Mouse (Mus musculus): ENCODE results near the gene Atg10. TPM values are rescaled to one million over a fixed set of nuclear protein-coding genes. Genes with fewer than 3 reads are reported as not detected.

The Atg10 gene
- polyA plus RNA-seq, 1 experiment from 2014 or later, result 19.9 TPM

GRCm38 (mm10) chr13:91169529-91170319 lies 54.0 kb downstream of the Atg10 start:
- Histone ChIP-seq H3K36me3 (ENCODE audit: insufficient read depth, low read length) (no peaks in the 10 kb centered on the region), H3K4me2 (ENCODE audit: low read length) (no peak overlapping the region), H3K27ac (no peak overlapping the region), H3K4me3 (replicated peaks; ENCODE audit: low read depth, low read length) (no peak overlapping the region), H3K4me1 (replicated peaks; ENCODE audit: insufficient read depth, low read length) (no peaks in the 10 kb centered on the region), H3K9me3 (replicated peaks; ENCODE audit: low read length) (no peaks in the 10 kb centered on the region), H3K9ac (ENCODE audit: low read depth, low read length) (no peak overlapping the region), H3K27me3 (ENCODE audit: insufficient read depth, low read length) (no peaks in the 10 kb centered on the region)
- DNase-seq (ENCODE audit: low spot score) (no peak), ATAC-seq (replicated peaks; ENCODE audit: low FRiP score, low read depth) (no peak)
- no peak for TF ChIP-seq CTCF (IDR thresholded peaks at IDR 0.05; ENCODE audit: low read depth)
- 71% methylated on average over 17 of the region's 17 CpGs for WGBS

- H3K4me1 ChIP-seq (replicated peaks; ENCODE audit: insufficient read depth, low read length), result no peaks in the 10 kb centered on the region
- no peak overlapping the region for H3K27ac ChIP-seq
- ATAC-seq (replicated peaks; ENCODE audit: low FRiP score, low read depth) (no peak), DNase-seq (ENCODE audit: low spot score) (no peak)
- H3K4me3 ChIP-seq (replicated peaks; ENCODE audit: low read depth, low read length), result no peak overlapping the region
- no peaks in the 10 kb centered on the region for H3K36me3 ChIP-seq (ENCODE audit: insufficient read depth, low read length)
- no peak for TF ChIP-seq CTCF (IDR thresholded peaks at IDR 0.05; ENCODE audit: low read depth)
- WGBS, result 59% methylated on average over 4 of the region's 4 CpGs
- no peak overlapping the region for H3K9ac ChIP-seq (ENCODE audit: low read depth, low read length)
- H3K9me3 ChIP-seq (replicated peaks; ENCODE audit: low read length), result no peaks in the 10 kb centered on the region
- no peak overlapping the region for H3K4me2 ChIP-seq (ENCODE audit: low read length)
- H3K27me3 ChIP-seq (ENCODE audit: insufficient read depth, low read length), result no peaks in the 10 kb centered on the region
These were observed 55.3 kb downstream of the Atg10 start for GRCm38 (mm10) chr13:91168486-91168885.

GRCm38 (mm10) chr13:91167561-91167960 lies 56.2 kb downstream of the Atg10 start:
- Histone ChIP-seq H3K27me3 (ENCODE audit: insufficient read depth, low read length) (no peaks in the 10 kb centered on the region), H3K4me3 (replicated peaks; ENCODE audit: low read depth, low read length) (no peak overlapping the region), H3K4me1 (replicated peaks; ENCODE audit: insufficient read depth, low read length) (no peaks in the 10 kb centered on the region), H3K4me2 (ENCODE audit: low read length) (no peak overlapping the region), H3K27ac (no peak overlapping the region), H3K9ac (ENCODE audit: low read depth, low read length) (no peak overlapping the region), H3K36me3 (ENCODE audit: insufficient read depth, low read length) (no peaks in the 10 kb centered on the region), H3K9me3 (replicated peaks; ENCODE audit: low read length) (no peaks in the 10 kb centered on the region)
- DNase-seq (ENCODE audit: low spot score) (no peak), ATAC-seq (replicated peaks; ENCODE audit: low FRiP score, low read depth) (no peak)
- no peak for TF ChIP-seq CTCF (IDR thresholded peaks at IDR 0.05; ENCODE audit: low read depth)
- WGBS, result 80% methylated on average over 5 of the region's 5 CpGs

- peak overlapping the region; percentile 34; the same call in 1 of the 2 replicates for H3K4me2 ChIP-seq (ENCODE audit: low read length)
- H3K27me3 ChIP-seq (ENCODE audit: insufficient read depth, low read length), result no peaks in the 10 kb centered on the region
- 66% methylated on average over 7 of the region's 7 CpGs for WGBS
- no peak for ATAC-seq (replicated peaks; ENCODE audit: low FRiP score, low read depth)
- no peaks in the 10 kb centered on the region for H3K4me1 ChIP-seq (replicated peaks; ENCODE audit: insufficient read depth, low read length)
- no peak overlapping the region for H3K9ac ChIP-seq (ENCODE audit: low read depth, low read length)
- H3K4me3 ChIP-seq (replicated peaks; ENCODE audit: low read depth, low read length), result no peak overlapping the region
- no peak overlapping the region for H3K27ac ChIP-seq
- H3K9me3 ChIP-seq (replicated peaks; ENCODE audit: low read length), result no peaks in the 10 kb centered on the region
- no peak for TF ChIP-seq CTCF (IDR thresholded peaks at IDR 0.05; ENCODE audit: low read depth)
- no peaks in the 10 kb centered on the region for H3K36me3 ChIP-seq (ENCODE audit: insufficient read depth, low read length)
- no peak for DNase-seq (ENCODE audit: low spot score)
These were observed 57.5 kb downstream of the Atg10 start for GRCm38 (mm10) chr13:91166286-91166685.

- DNase-seq (ENCODE audit: low spot score), result peak; percentile 35
- H3K27ac ChIP-seq, result no peak overlapping the region
These were observed 58.6 kb downstream of the Atg10 start for GRCm38 (mm10) chr13:91165200-91165599.

GRCm38 (mm10) chr13:91163292-91163691 lies 60.5 kb downstream of the Atg10 start:
- H3K4me2 ChIP-seq (ENCODE audit: low read length), result no peak overlapping the region

More at GRCm38 (mm10) chr13:91165200-91165599, 58.6 kb downstream of the Atg10 start:
- Histone ChIP-seq H3K4me3 (replicated peaks; ENCODE audit: low read depth, low read length) (no peak overlapping the region), H3K36me3 (ENCODE audit: insufficient read depth, low read length) (no peaks in the 10 kb centered on the region), H3K27me3 (ENCODE audit: insufficient read depth, low read length) (no peaks in the 10 kb centered on the region), H3K9ac (ENCODE audit: low read depth, low read length) (no peak overlapping the region), H3K9me3 (replicated peaks; ENCODE audit: low read length) (no peaks in the 10 kb centered on the region), H3K4me2 (ENCODE audit: low read length) (no peak overlapping the region), H3K4me1 (replicated peaks; ENCODE audit: insufficient read depth, low read length) (no peaks in the 10 kb centered on the region)
- no peak for TF ChIP-seq CTCF (IDR thresholded peaks at IDR 0.05; ENCODE audit: low read depth)
- no peak for ATAC-seq (replicated peaks; ENCODE audit: low FRiP score, low read depth)
- WGBS, result 57% methylated on average over 6 of the region's 6 CpGs

More at GRCm38 (mm10) chr13:91163292-91163691, 60.5 kb downstream of the Atg10 start:
- H3K4me3 ChIP-seq (replicated peaks; ENCODE audit: low read depth, low read length), result no peak overlapping the region
- ATAC-seq (replicated peaks; ENCODE audit: low FRiP score, low read depth), result no peak
- no peak for DNase-seq (ENCODE audit: low spot score)
- H3K9me3 ChIP-seq (replicated peaks; ENCODE audit: low read length), result no peaks in the 10 kb centered on the region
- H3K27ac ChIP-seq, result no peak overlapping the region
- no peak overlapping the region for H3K9ac ChIP-seq (ENCODE audit: low read depth, low read length)
- no peak for TF ChIP-seq CTCF (IDR thresholded peaks at IDR 0.05; ENCODE audit: low read depth)
- 57% methylated on average over 4 of the region's 4 CpGs for WGBS
- no peaks in the 10 kb centered on the region for H3K36me3 ChIP-seq (ENCODE audit: insufficient read depth, low read length)
- no peaks in the 10 kb centered on the region for H3K4me1 ChIP-seq (replicated peaks; ENCODE audit: insufficient read depth, low read length)
- H3K27me3 ChIP-seq (ENCODE audit: insufficient read depth, low read length), result no peaks in the 10 kb centered on the region
